Mouse (Mus musculus) thymus, adult 2 months (tissue): ENCODE measurements around the gene Nbl1.

ENCODE experiments used
- CTCF ChIP-seq: fragments of 200-500 bp; IDR thresholded peaks from 2 replicates; pipeline ENCODE4 v1.5.1; 2012; ENCODE audit warnings: mild to moderate bottlenecking, control low read depth, low read length, moderate library complexity, borderline replicate concordance; ENCODE audit not compliant: control insufficient read depth, poor library complexity, insufficient read depth; ENCODE audit errors: extremely low read depth
- POLR2A ChIP-seq: fragments of 200-500 bp; IDR thresholded peaks from 2 replicates; pipeline ENCODE4 v1.6.1; 2012; ENCODE audit warnings: mild to moderate bottlenecking, low read length, control low read depth, moderate library complexity; ENCODE audit not compliant: control insufficient read depth, poor library complexity, insufficient read depth; ENCODE audit errors: extremely low read depth

DNA sequence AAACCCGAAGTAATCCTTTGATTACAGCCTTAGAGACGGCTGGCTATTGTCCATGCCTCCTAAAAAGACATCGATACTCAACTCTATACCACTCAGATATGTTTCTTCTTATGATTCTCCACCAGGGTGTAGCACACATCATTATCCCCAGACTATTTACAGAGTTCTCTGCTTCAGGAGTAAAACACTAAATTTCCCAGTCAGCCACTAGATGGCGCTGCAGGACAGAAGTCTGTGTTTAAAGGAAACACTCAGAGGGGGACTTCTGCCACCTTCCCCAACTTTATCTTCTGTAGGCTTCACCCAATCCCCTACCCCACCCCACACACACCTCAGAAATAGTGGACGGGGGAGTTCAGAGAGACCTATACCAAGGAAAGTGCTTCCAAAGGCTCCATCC lies 6.8 kb downstream of the Nbl1 start:
- TF ChIP-seq POLR2A (no peak), CTCF (no peak)
